Mouse (Mus musculus): ENCODE results near the gene Epn1.

GRCm38 (mm10) chr7:5060239-5060731, 19.8 kb upstream of the Epn1 start:
- TF ChIP-seq POLR2A (IDR thresholded peaks at IDR 0.05; ENCODE audit: borderline replicate concordance, control insufficient read depth, low read depth, low read length) (no peak), CTCF (IDR thresholded peaks at IDR 0.05; ENCODE audit: control insufficient read depth, insufficient read depth, low read length) (peak; percentile 91)
